Mouse (Mus musculus) embryonic facial prominence, embryonic 15.5 days (tissue): ENCODE measurements around the gene 4930558K02Rik. TPM values are rescaled to one million over a fixed set of nuclear protein-coding genes. Genes with fewer than 3 reads are reported as not detected.

Source experiments
- ATAC-seq: fragments of 200-750 bp; cut with Nextera tagmentation; 2 replicates; pipeline ENCODE4 v1.8.0; 2017; ENCODE audit warnings: low read depth, moderate TSS enrichment; ENCODE audit not compliant: insufficient number of reproducible peaks, low FRiP score, low TSS enrichment
- H3K27ac ChIP-seq: fragments of 300-500 bp; sonication (generic); replicated peaks from 2 replicates; pipeline ENCODE4 v1.5.1; 2015; ENCODE audit warnings: mild to moderate bottlenecking, inconsistent platforms
- H3K27me3 ChIP-seq: fragments of 300-500 bp; sonication (generic); 2 replicates; pipeline ENCODE4 v1.6.1; 2015; ENCODE audit warnings: inconsistent platforms
- H3K36me3 ChIP-seq: fragments of 300-500 bp; sonication (generic); 2 replicates; pipeline ENCODE4 v1.6.1; 2015; ENCODE audit warnings: mild to moderate bottlenecking, inconsistent platforms
- H3K4me1 ChIP-seq: fragments of 300-500 bp; sonication (generic); 2 replicates; pipeline ENCODE4 v1.6.1; 2015; ENCODE audit warnings: inconsistent platforms
- H3K4me2 ChIP-seq: fragments of 300-500 bp; sonication (generic); replicated peaks from 2 replicates; pipeline ENCODE4 v1.6.1; 2015; ENCODE audit warnings: mild to moderate bottlenecking, inconsistent platforms
- H3K4me3 ChIP-seq: fragments of 300-500 bp; sonication (generic); replicated peaks from 2 replicates; pipeline ENCODE4 v1.5.1; 2015; ENCODE audit warnings: mild to moderate bottlenecking, inconsistent platforms
- H3K9ac ChIP-seq: fragments of 300-500 bp; sonication (generic); 2 replicates; pipeline ENCODE4 v1.6.1; 2015; ENCODE audit warnings: inconsistent platforms
- H3K9me3 ChIP-seq: fragments of 300-500 bp; sonication (generic); replicated peaks from 2 replicates; pipeline ENCODE4 v1.6.1; 2016; ENCODE audit warnings: inconsistent platforms
- WGBS: fragments of 180-500 bp; shearing (Covaris S2); methylation state at CpG from one replicate; pipeline ENCODE4 v1.1.7; 2015; 5-methylcytosine and 5-hydroxymethylcytosine counted together
- polyA plus RNA-seq: library from polyadenylated mRNA; unstranded; fragments of >200 nt; fragmentation: Nextera tagmentation; extraction: Ambion mirVana; gene quantifications from 2 replicates; pipeline ENCODE4 v1.2.1, GENCODE M21; 2015

Gene 4930558K02Rik
- polyA plus RNA-seq, 1 experiment from 2014 or later = not detected

DNA sequence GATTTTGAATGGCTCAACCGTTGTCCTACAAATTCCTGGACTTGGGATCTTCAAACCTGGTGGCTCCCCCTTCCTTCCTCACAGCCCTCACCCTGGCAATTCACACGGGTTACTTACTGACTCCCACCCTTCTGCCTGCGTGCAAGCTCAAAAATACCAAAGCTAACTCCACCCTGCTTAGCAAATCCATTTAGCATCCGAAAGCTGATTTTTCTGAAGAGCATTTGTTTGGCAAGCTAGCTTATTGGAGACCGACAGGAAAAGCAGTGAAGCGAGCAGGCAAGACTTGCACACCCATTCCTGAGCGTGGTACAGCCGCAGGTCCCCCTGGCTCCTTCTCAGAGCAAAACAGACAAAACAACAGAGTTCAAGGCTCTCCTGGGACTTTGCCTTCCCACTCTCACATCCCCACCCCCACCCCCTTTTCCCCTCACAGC is 29.2 kb upstream of the 4930558K02Rik start:
- H3K27ac ChIP-seq = peak overlapping the region; percentile 99
- no peak overlapping the region for H3K9ac ChIP-seq
- 5% methylated on average over 8 of the region's 8 CpGs for WGBS
- H3K4me3 ChIP-seq = no peak overlapping the region
- H3K36me3 ChIP-seq = no peaks in the 10 kb centered on the region
- H3K27me3 ChIP-seq = no peaks in the 10 kb centered on the region
- H3K4me1 ChIP-seq = peaks cover 72% of the 10 kb centered on the region
- H3K4me2 ChIP-seq = peak overlapping the region; percentile 22
- H3K9me3 ChIP-seq = no peaks in the 10 kb centered on the region
- peak; percentile 84 for ATAC-seq

DNA sequence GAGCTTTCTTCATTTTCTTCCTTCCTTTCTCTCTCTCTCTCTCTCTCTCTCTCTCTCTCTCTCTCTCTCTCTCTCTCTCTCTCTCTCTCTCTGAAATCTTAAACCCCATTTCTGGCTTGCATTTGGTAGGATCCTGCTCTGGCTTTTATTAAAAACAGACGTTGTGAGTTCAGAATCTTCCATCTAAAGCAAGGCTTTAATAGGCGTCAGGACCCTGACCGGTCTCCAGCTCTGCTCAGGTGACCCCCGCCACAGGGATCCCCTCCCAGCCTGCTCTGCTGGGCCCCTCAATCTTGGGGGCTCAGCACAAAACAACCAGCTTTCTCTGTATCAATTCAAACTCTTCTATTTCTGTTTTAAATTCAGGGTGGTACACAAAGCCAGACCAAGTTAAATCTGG is 28.8 kb upstream of the 4930558K02Rik start:
- Histone ChIP-seq H3K9me3 (no peaks in the 10 kb centered on the region), H3K27ac (peak overlapping the region; percentile 99), H3K36me3 (no peaks in the 10 kb centered on the region), H3K9ac (no peak overlapping the region), H3K4me1 (peaks cover 72% of the 10 kb centered on the region), H3K27me3 (no peaks in the 10 kb centered on the region), H3K4me3 (no peak overlapping the region), H3K4me2 (peak overlapping the region; percentile 22)
- 20% methylated on average over 4 of the region's 4 CpGs for WGBS
- peak; percentile 48; the same call in 1 of the 2 replicates for ATAC-seq

DNA sequence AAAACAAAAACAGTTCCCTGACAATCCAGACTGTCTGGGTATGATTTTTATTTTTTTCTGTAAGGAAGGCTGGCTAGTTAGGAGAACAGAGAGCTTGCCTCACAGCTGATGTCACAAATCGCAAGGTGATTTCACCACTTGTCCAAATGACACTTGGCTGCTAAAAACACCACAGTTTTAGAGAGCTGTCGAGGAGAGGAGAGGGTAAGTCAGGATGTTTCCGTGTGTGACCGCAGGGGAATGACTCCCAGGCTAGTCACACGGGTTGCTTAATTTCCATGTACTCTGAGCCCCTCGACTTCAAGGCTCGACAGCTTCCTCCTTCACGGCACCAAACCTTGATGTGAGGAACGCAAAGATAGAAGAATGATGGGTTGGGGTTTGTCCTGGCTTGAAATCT is 26.7 kb upstream of the 4930558K02Rik start:
- H3K4me2 ChIP-seq = no peak overlapping the region
- WGBS = 54% methylated on average over 9 of the region's 9 CpGs

DNA sequence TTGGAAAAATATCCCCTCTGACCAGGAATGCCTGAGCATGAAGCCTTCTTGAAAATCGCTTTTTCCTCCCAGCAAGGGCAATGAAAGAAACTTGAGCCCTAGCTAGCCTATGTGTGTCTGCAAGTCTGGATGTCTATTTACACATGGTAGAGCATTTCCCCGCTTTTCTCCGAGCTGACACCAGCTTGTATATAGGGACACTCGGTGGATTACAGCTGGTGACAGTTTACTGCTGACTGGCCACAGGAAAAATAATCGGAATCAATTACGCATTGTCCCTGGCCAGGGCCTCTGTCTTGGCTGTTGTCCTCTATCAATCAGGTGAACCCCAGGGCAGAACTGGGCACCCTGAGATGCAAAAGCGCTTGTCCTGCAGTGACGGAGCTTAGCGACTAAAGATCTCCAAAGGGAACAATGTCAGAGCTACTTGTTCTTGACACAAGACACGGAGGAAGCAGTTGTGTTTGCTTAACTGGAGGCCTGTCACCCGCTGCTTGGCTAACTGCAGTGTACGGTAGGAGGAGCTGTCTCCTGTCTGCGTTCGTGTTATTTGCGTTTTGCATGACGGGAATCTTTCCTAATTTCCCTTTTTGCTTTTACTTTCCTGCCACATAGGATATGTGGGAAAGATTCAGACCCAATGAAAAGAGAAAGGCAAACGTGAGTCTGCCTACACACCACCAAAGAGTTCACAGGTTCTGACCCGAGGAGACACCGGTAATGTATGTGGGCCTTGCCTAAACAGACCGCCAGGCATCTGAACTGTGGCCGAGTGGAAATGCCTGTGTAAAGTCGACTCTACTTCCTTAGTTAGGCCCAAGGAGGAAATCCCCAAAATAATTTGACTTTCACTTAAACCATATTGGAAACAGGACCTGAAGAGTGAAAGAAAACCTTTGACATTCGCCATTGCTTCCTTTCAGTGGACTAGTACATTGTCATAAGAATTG is 25.7 kb upstream of the 4930558K02Rik start:
- no peak for ATAC-seq

More for the DNA sequence above, 26.7 kb upstream of the 4930558K02Rik start:
- Histone ChIP-seq H3K36me3 (no peaks in the 10 kb centered on the region), H3K27me3 (no peaks in the 10 kb centered on the region), H3K9ac (no peak overlapping the region), H3K4me1 (peaks cover 74% of the 10 kb centered on the region), H3K9me3 (no peaks in the 10 kb centered on the region), H3K4me3 (no peak overlapping the region), H3K27ac (peak overlapping the region; percentile 99)
- ATAC-seq = no peak

DNA sequence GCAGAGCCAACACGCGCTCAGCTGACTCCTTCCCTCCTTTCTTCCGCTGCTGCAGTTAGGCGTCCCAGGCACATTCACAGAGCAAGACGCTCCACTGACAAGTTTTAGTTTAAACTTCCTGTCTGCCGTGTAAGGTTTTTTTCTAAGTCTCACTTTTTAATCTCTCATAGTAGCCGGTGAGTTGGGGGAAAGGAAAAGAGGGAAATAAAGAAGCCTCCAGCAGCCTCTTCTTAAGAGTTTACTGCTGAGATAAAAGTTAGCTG is 25.0 kb upstream of the 4930558K02Rik start:
- WGBS = 9% methylated on average over 7 of the region's 7 CpGs
- H3K36me3 ChIP-seq = no peaks in the 10 kb centered on the region
- no peaks in the 10 kb centered on the region for H3K27me3 ChIP-seq
- H3K9ac ChIP-seq = no peak overlapping the region
- H3K4me1 ChIP-seq = peaks cover 72% of the 10 kb centered on the region
- peak overlapping the region; percentile 31 for H3K4me2 ChIP-seq
- H3K27ac ChIP-seq = peak overlapping the region; percentile 96
- H3K9me3 ChIP-seq = no peaks in the 10 kb centered on the region
- ATAC-seq = no peak
- no peak overlapping the region for H3K4me3 ChIP-seq

More for the DNA sequence above, 25.7 kb upstream of the 4930558K02Rik start:
- H3K27me3 ChIP-seq = no peaks in the 10 kb centered on the region
- H3K4me3 ChIP-seq = no peak overlapping the region
- H3K9ac ChIP-seq = 0 out of 2 replicates have a peak overlapping the region, but pooled peaks have one; percentile 15
- 27% methylated on average over 23 of the region's 23 CpGs for WGBS
- H3K36me3 ChIP-seq = no peaks in the 10 kb centered on the region
- H3K9me3 ChIP-seq = no peaks in the 10 kb centered on the region
- H3K4me2 ChIP-seq = peak overlapping the region; percentile 31
- H3K27ac ChIP-seq = peak overlapping the region; percentile 96
- H3K4me1 ChIP-seq = peaks cover 72% of the 10 kb centered on the region

DNA sequence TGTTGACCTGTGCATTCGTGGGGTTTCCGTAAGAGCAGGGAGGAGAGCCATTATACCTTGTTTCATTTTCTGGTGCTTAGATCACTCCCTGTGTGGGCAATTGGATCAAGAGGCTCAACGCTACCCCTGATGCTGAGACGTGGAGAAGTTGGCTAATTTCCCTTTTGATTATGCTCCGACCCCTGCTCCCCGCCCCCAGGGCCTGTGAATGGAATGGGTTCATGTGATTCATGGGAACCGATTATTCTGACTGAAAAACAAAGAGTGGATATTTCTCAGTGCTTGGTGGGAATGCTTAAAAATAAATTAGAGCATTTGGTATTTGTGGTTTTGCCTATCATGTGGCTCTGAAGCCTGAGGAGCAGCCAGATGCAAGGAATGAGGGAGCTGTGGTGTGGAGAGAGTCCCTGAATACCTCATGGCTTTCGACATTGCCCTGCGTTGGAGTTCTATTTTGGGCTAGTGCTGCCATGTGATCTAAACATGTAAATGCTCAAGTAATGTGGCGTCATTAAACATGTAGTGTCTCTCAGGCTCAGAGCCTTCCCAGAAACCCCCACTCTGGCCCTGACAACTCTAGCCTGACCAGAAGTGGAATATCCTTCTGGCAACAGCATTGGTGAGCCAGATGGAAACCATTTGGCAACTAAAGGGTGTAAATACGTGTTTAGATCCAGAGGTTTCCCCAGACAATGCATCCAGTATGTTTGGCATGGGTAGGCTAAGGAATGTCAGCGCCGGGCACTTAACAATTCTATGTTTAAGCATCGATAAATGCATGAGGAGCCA is 24.5 kb upstream of the 4930558K02Rik start:
- Histone ChIP-seq H3K27me3 (no peaks in the 10 kb centered on the region), H3K27ac (peak overlapping the region; percentile 96), H3K9ac (no peak overlapping the region), H3K4me1 (peaks cover 70% of the 10 kb centered on the region), H3K4me2 (peak overlapping the region; percentile 31), H3K4me3 (no peak overlapping the region), H3K36me3 (no peaks in the 10 kb centered on the region), H3K9me3 (no peaks in the 10 kb centered on the region)
- ATAC-seq = peak; percentile 60; the same call in 1 of the 2 replicates
- 33% methylated on average over 14 of the region's 14 CpGs for WGBS

DNA sequence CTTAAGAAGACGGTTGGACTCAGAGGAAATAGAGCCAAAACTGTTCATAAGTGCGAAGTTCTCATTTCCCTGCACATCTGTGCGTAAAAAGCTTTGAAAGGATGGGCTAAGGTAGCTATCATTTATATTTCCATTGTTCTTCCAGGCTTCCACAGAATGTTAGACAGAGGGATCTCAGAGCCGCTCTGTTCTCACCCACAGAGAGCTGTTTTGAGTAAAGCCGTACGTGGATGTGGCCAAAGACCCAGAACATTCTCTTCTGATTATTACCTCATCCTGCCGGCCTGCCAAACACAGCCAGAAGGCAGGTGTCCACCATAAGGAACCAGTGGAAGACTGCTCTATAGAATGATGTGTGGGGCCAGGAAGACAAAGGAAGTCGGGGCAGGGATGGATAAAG is 21.9 kb upstream of the 4930558K02Rik start:
- Histone ChIP-seq H3K36me3 (no peaks in the 10 kb centered on the region), H3K4me2 (no peak overlapping the region), H3K9ac (no peak overlapping the region), H3K27ac (peak overlapping the region; percentile 91), H3K4me1 (peaks cover 51% of the 10 kb centered on the region), H3K9me3 (no peaks in the 10 kb centered on the region), H3K4me3 (no peak overlapping the region), H3K27me3 (no peaks in the 10 kb centered on the region)
- ATAC-seq = no peak; the same call in 1 of the 2 replicates
- 28% methylated on average over 8 of the region's 8 CpGs for WGBS

DNA sequence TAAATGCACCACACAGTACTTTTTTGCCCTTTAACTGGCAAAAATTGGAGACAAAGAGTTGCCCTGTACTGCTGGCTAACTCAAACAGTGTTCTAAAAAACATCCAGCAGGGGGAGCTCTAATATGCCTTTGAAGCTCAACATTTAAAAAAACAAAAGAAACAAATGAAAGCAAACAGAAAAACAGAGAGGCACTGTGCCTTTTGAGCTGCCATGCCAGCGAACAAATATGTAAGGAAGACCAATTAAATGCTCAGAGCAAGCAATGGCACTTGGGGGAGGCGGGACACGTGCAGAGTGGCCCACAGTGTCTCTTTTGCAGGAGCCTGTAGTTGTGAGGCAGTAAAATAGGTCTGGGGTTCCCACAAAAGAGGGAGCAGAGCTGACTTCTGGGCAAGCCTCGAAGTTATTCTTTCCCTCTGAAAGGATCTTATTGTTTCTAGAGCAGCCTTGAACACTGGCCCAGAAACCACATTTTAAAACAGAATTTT is 20.5 kb upstream of the 4930558K02Rik start:
- H3K9ac ChIP-seq = no peak overlapping the region
- H3K27me3 ChIP-seq = no peaks in the 10 kb centered on the region
- H3K9me3 ChIP-seq = no peaks in the 10 kb centered on the region
- WGBS = 2% methylated on average over 4 of the region's 4 CpGs
- H3K27ac ChIP-seq = peak overlapping the region; percentile 91
- ATAC-seq = peak; percentile 55
- peaks cover 41% of the 10 kb centered on the region for H3K4me1 ChIP-seq
- peak overlapping the region; percentile 33 for H3K4me2 ChIP-seq
- H3K36me3 ChIP-seq = no peaks in the 10 kb centered on the region
- no peak overlapping the region; the same call in 1 of the 2 replicates for H3K4me3 ChIP-seq

DNA sequence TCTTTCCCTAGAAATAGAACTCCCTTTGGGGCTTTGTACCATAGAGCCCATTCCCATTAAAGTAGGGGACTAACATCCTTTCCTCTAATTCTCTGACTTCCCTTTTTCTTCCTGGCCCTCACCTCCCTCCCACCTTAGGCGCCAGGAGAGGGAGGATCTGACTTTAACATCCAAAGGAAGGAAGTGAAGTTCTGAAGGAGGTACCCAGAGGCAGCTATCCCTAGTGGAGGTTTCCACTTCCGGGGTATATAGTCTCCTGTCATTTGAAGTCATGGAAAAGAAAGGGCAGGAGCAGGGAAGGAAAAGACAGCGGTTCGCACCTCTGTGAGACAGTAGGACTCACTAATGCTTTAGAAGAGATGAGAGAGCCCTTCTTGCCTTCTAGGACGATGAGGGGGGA is 19.9 kb upstream of the 4930558K02Rik start:
- Histone ChIP-seq H3K4me2 (0 out of 2 replicates have a peak overlapping the region, but pooled peaks have one; percentile 33), H3K4me1 (peaks cover 35% of the 10 kb centered on the region), H3K27me3 (no peaks in the 10 kb centered on the region), H3K4me3 (no peak overlapping the region), H3K9me3 (no peaks in the 10 kb centered on the region), H3K36me3 (no peaks in the 10 kb centered on the region), H3K27ac (peak overlapping the region; percentile 91), H3K9ac (no peak overlapping the region)
- ATAC-seq = no peak
- WGBS = 34% methylated on average over 5 of the region's 5 CpGs

DNA sequence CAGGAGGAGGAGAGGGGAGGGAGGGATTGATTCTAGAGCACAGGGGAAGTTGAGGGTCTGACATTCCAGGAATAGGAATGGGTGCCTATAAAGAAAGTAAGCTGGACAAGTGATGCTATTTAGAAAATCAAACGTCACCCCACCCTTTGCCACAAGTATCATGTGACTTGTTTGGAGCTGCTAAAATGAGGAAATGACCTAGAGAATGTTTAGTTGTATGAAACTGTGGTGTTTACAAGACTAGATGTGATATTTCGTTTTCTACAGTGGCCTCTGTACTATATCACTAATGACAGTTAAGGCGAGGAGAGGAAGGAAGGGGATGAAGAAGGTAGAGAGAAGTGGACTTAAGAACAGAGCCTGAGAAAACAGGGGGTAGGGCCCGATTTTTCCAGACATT is 19.3 kb upstream of the 4930558K02Rik start:
- Histone ChIP-seq H3K4me1 (peaks cover 29% of the 10 kb centered on the region), H3K9me3 (no peaks in the 10 kb centered on the region), H3K9ac (no peak overlapping the region), H3K27ac (peak overlapping the region; percentile 91), H3K4me3 (no peak overlapping the region), H3K27me3 (no peaks in the 10 kb centered on the region), H3K36me3 (no peaks in the 10 kb centered on the region), H3K4me2 (no peak overlapping the region)
- WGBS = 59% methylated on average over 4 of the region's 4 CpGs
- ATAC-seq = no peak

DNA sequence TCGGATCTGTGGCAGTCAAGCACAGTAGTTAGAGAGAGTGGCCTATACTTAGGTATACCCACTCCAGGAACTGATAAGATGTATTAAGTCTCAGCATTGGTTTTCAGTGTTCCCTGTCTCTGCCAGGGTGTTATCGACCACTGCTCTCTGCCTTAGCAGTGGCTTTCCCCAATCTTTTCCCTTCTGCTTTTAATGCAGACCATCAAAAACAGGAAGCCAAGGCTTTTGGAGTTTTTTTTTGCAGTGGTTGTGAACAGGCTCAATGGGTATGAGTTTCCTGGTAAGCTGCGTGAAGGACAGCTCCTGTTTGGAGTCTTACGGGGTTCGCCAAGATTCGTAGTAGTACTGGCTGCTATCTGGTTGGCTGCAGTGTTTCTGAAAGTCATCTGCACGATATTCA is 13.0 kb upstream of the 4930558K02Rik start:
- ATAC-seq = no peak
- 89% methylated on average over 7 of the region's 7 CpGs for WGBS
- Histone ChIP-seq H3K27me3 (no peaks in the 10 kb centered on the region), H3K9ac (no peak overlapping the region), H3K27ac (no peak overlapping the region), H3K36me3 (no peaks in the 10 kb centered on the region), H3K4me1 (peaks cover 4% of the 10 kb centered on the region; the same call in 1 of the 2 replicates), H3K4me2 (no peak overlapping the region), H3K4me3 (no peak overlapping the region), H3K9me3 (no peaks in the 10 kb centered on the region)
